7 mouse cellular contexts compared by ENCODE assay signal in the genomic region with DNA sequence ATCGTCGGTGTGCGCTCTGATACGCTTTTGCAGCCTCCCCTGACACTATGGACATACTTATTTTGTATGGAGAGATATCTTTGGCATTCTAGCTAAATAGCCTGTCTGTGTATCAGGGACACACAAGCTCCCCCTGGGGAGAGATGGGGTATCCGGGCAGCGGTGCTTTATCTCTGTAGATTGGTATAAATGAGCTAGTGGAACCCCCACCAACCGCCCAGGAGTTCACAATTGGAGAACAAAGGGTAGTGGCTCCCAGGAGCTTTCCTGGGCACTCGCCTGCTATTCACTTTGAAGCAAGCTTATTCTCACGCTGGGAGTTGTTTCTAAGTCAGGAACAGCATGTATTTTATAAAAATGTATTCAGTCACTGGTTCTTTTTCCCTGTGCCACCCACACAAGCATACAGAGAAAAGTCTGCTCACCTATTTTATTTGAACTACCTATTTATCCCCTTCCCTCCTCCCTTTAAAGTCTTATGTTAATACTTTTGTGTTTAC.
DNase-seq lines count a peak whose midpoint lies in the region; ATAC-seq and TF ChIP-seq lines count a peak whose summit lies in the region.

No protein-coding gene starts in this region.

- no peak; the same call in 1 of the 2 replicates for ATAC-seq in forebrain, embryonic 13.5 days
- no peak for ATAC-seq in intestine, embryonic 15.5 days
- no peak for ATAC-seq in neural tube, embryonic 14.5 days (ENCODE audit: low read depth)

- H3K36me3 ChIP-seq in forebrain, embryonic 13.5 days (ENCODE audit: poor library complexity, severe bottlenecking): no peaks in the 10 kb centered on the region
- no peaks in the 10 kb centered on the region for H3K36me3 ChIP-seq in intestine, embryonic 15.5 days
- H3K36me3 ChIP-seq in neural tube, embryonic 14.5 days (ENCODE audit: control insufficient read depth, insufficient read depth, low read length): no peaks in the 10 kb centered on the region

- H3K27me3 ChIP-seq in forebrain, embryonic 13.5 days: no peaks in the 10 kb centered on the region
- no peaks in the 10 kb centered on the region for H3K27me3 ChIP-seq in intestine, embryonic 15.5 days (replicated peaks)
- no peaks in the 10 kb centered on the region for H3K27me3 ChIP-seq in neural tube, embryonic 14.5 days (ENCODE audit: control insufficient read depth, insufficient read depth, low read length)

- peak overlapping the region; percentile 41 for H3K4me3 ChIP-seq in left cerebral cortex, adult 2 months
- peak overlapping the region; percentile 21 for H3K4me3 ChIP-seq in forebrain, embryonic 13.5 days
- no peak overlapping the region for H3K4me3 ChIP-seq in intestine, embryonic 15.5 days (replicated peaks)
- H3K4me3 ChIP-seq in neural tube, embryonic 14.5 days (ENCODE audit: low read depth, low read length): peak overlapping the region; percentile 14

- no peaks in the 10 kb centered on the region for H3K9me3 ChIP-seq in forebrain, embryonic 13.5 days (replicated peaks)
- H3K9me3 ChIP-seq in intestine, embryonic 15.5 days: no peaks in the 10 kb centered on the region
- H3K9me3 ChIP-seq in neural tube, embryonic 14.5 days (ENCODE audit: control insufficient read depth, low read length): no peaks in the 10 kb centered on the region

- peak overlapping the region; percentile 56 for H3K4me2 ChIP-seq in forebrain, embryonic 13.5 days
- H3K4me2 ChIP-seq in intestine, embryonic 15.5 days (replicated peaks): peak overlapping the region; percentile 46
- peak overlapping the region; percentile 58 for H3K4me2 ChIP-seq in neural tube, embryonic 14.5 days (ENCODE audit: low read depth, low read length)

- intact Hi-C loops in left cerebral cortex, adult 2 months (cut with DNase I): loop anchor here (1.0 to 10.0 kb wide), 3 partner anchors 98 to 476 kb away; no protein-coding TSS in a partner anchor

- no peak for TF ChIP-seq CTCF in left cerebral cortex, adult 2 months (IDR thresholded peaks at IDR 0.05)

- 16% methylated on average over 9 of the region's 9 CpGs for WGBS in forebrain, embryonic 13.5 days
- 55% methylated on average over 9 of the region's 9 CpGs for WGBS in intestine, embryonic 15.5 days
- WGBS in neural tube, embryonic 14.5 days: 14% methylated on average over 9 of the region's 9 CpGs

- no peak for DNase-seq in left cerebral cortex, adult 2 months (ENCODE audit: extremely low spot score in 1 of 2, low spot score in 2 of 2)
- DNase-seq in left cerebral cortex, adult 9 months (ENCODE audit: low spot score in 2 of 2): no peak
- DNase-seq in MN1 (ENCODE audit: low spot score): no peak
- no peak for DNase-seq in right cerebral cortex, postnatal 25 days

- peak overlapping the region; percentile 45 for H3K9ac ChIP-seq in forebrain, embryonic 13.5 days
- H3K9ac ChIP-seq in intestine, embryonic 15.5 days: no peak overlapping the region
- H3K9ac ChIP-seq in neural tube, embryonic 14.5 days (replicated peaks; ENCODE audit: low read depth, low read length): peak overlapping the region; percentile 51

- peak overlapping the region; percentile 85 for H3K27ac ChIP-seq in left cerebral cortex, adult 2 months
- H3K27ac ChIP-seq in forebrain, embryonic 13.5 days: peak overlapping the region; percentile 90
- H3K27ac ChIP-seq in intestine, embryonic 15.5 days: no peak overlapping the region
- peak overlapping the region; percentile 93 for H3K27ac ChIP-seq in neural tube, embryonic 14.5 days (ENCODE audit: low read depth, low read length)

- H3K4me1 ChIP-seq in forebrain, embryonic 13.5 days: peaks cover 76% of the 10 kb centered on the region
- peaks cover 9% of the 10 kb centered on the region; the same call in 1 of the 2 replicates for H3K4me1 ChIP-seq in intestine, embryonic 15.5 days (replicated peaks)
- peaks cover 61% of the 10 kb centered on the region for H3K4me1 ChIP-seq in neural tube, embryonic 14.5 days (ENCODE audit: control insufficient read depth, insufficient read depth, low read length)
